ENCODE assay signal across 29 mouse cellular contexts in the genomic region with DNA sequence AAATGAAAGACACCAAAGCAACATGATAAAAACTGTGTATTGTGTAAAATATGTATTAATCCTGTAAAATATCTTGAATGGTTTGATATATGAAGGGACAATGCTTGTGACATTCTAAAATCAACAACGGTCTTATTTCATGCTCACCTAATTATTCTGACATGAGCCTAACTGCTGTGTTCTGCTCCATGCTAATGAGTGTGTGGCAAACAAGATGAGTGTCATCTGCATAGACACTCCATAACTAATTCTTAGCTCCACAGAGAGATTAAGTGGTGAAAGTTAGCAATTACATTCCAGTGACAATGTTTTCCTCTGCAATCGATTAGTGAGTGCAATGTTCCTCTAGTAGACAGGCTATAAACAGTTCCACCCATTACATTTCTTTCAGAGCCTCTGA.
DNase-seq lines count a peak whose midpoint lies in the region; ATAC-seq and TF ChIP-seq lines count a peak whose summit lies in the region.
"Had no signal": no experiment of that assay in that cellular context is flagged by ENCODE, and none has a peak within 500 bp of the region (broad histone marks: within the 10 kb centered on the region; RNA-seq: fewer than 3 reads in every experiment).

No protein-coding gene starts in this region.

- no peak for TF ChIP-seq EP300 in lung, postnatal 0 days (IDR thresholded peaks at IDR 0.05)

- DNase-seq in lung, embryonic 14.5 days: peak; percentile 58
- no peak for DNase-seq in lung, postnatal 0 days (ENCODE audit: low spot score)
- DNase-seq in lung, adult 18-20 months: no peak
- peak; percentile 33 for DNase-seq in retina, postnatal 1 day
- DNase-seq in layer of hippocampus, adult 18-20 months (ENCODE audit: low spot score in 2 of 2): no peak
- DNase-seq: adrenal gland, adult 8-10 months; adrenal gland, postnatal 14 days; adrenal gland, postnatal 36 days; B cell, adult 2 months; cerebellum, adult 11 months; cerebellum, adult 18-20 months; cerebellum, adult 8-10 months; cerebellum, adult 9-11 months; cerebellum, postnatal 14 days; cerebellum, postnatal 36 days; embryo, embryonic 11 days had no signal

- no peaks in the 10 kb centered on the region for H3K4me1 ChIP-seq in lung, embryonic 14.5 days (ENCODE audit: insufficient read depth)
- H3K4me1 ChIP-seq in lung, postnatal 0 days (ENCODE audit: insufficient read depth, low read depth, low read length): no peaks in the 10 kb centered on the region
- no peaks in the 10 kb centered on the region for H3K4me1 ChIP-seq in lung, embryonic 16.5 days (replicated peaks; ENCODE audit: control insufficient read depth, insufficient read depth, low read length)
- H3K4me1 ChIP-seq: embryonic facial prominence, embryonic 13.5 days; embryonic facial prominence, embryonic 15.5 days; forebrain, embryonic 10.5 days; forebrain, embryonic 12.5 days had no signal

- peak; percentile 73; the same call in 1 of the 2 replicates for ATAC-seq in lung, embryonic 14.5 days (ENCODE audit: insufficient read depth)
- no peak for ATAC-seq in lung, postnatal 0 days
- ATAC-seq in lung, embryonic 16.5 days (ENCODE audit: low read depth): peak; percentile 41; the same call in 1 of the 2 replicates
- ATAC-seq: activated CD4-positive, CD25-positive, alpha-beta regulatory T cell, adult 4 months; CD4-positive, CD25-positive, alpha-beta regulatory T cell, adult 4 months; forebrain, embryonic 14.5 days; forebrain, embryonic 16.5 days; Patski had no signal

- WGBS in lung, embryonic 14.5 days: 44% methylated on average over 2 of the region's 2 CpGs
- WGBS in lung, postnatal 0 days: 65% methylated on average over 2 of the region's 2 CpGs
- 48% methylated on average over 2 of the region's 2 CpGs for WGBS in lung, embryonic 16.5 days

- no peak overlapping the region for H3K4me3 ChIP-seq in lung, embryonic 14.5 days (ENCODE audit: low read depth, low read length)
- H3K4me3 ChIP-seq in lung, postnatal 0 days (ENCODE audit: low read depth, low read length): no peak overlapping the region
- no peak overlapping the region for H3K4me3 ChIP-seq in lung, embryonic 16.5 days (ENCODE audit: low read length)
- H3K4me3 ChIP-seq: embryonic facial prominence, embryonic 13.5 days; embryonic facial prominence, embryonic 15.5 days; erythroblast, embryonic 14.5 days; forebrain, embryonic 10.5 days; forebrain, embryonic 12.5 days had no signal

- no peak for TF ChIP-seq CTCF in lung, embryonic 14.5 days (IDR thresholded peaks at IDR 0.05; ENCODE audit: low read depth)
- no peak for TF ChIP-seq CTCF in lung, postnatal 0 days (IDR thresholded peaks at IDR 0.05)

- no peaks in the 10 kb centered on the region for H3K27me3 ChIP-seq in lung, embryonic 14.5 days (ENCODE audit: insufficient read depth, low read length)
- no peaks in the 10 kb centered on the region for H3K27me3 ChIP-seq in lung, postnatal 0 days (replicated peaks; ENCODE audit: insufficient read depth, low read length)
- H3K27me3 ChIP-seq in lung, embryonic 16.5 days (ENCODE audit: control insufficient read depth, insufficient read depth, low read depth, low read length): no peaks in the 10 kb centered on the region
- H3K27me3 ChIP-seq: CH12.LX; embryonic facial prominence, embryonic 13.5 days; embryonic facial prominence, embryonic 15.5 days; forebrain, embryonic 12.5 days; Patski had no signal

- no peaks in the 10 kb centered on the region for H3K36me3 ChIP-seq in lung, embryonic 14.5 days (ENCODE audit: insufficient read depth)
- H3K36me3 ChIP-seq in lung, postnatal 0 days (ENCODE audit: insufficient read depth, low read length): no peaks in the 10 kb centered on the region
- H3K36me3 ChIP-seq in lung, embryonic 16.5 days (ENCODE audit: control insufficient read depth, insufficient read depth, low read length): no peaks in the 10 kb centered on the region
- H3K36me3 ChIP-seq: embryonic facial prominence, embryonic 13.5 days; embryonic facial prominence, embryonic 15.5 days; forebrain, embryonic 10.5 days; forebrain, embryonic 12.5 days; G1E had no signal

- H3K9ac ChIP-seq in lung, embryonic 14.5 days: no peak overlapping the region
- no peak overlapping the region for H3K9ac ChIP-seq in lung, postnatal 0 days (replicated peaks; ENCODE audit: low read depth)
- no peak overlapping the region for H3K9ac ChIP-seq in lung, embryonic 16.5 days (ENCODE audit: low read length)
- H3K9ac ChIP-seq: embryonic facial prominence, embryonic 13.5 days; embryonic facial prominence, embryonic 15.5 days; forebrain, embryonic 12.5 days had no signal

- H3K4me2 ChIP-seq in lung, embryonic 14.5 days: no peak overlapping the region
- H3K4me2 ChIP-seq in lung, postnatal 0 days (replicated peaks; ENCODE audit: low read depth, low read length): no peak overlapping the region
- no peak overlapping the region for H3K4me2 ChIP-seq in lung, embryonic 16.5 days (ENCODE audit: low read depth, low read length)
- H3K4me2 ChIP-seq: embryonic facial prominence, embryonic 13.5 days; embryonic facial prominence, embryonic 15.5 days; forebrain, embryonic 12.5 days had no signal

- H3K27ac ChIP-seq in lung, embryonic 14.5 days (ENCODE audit: low read depth): no peak overlapping the region
- H3K27ac ChIP-seq in lung, postnatal 0 days (ENCODE audit: low read length): no peak overlapping the region
- H3K27ac ChIP-seq in lung, embryonic 16.5 days (ENCODE audit: low read length): no peak overlapping the region
- H3K27ac ChIP-seq: embryonic facial prominence, embryonic 13.5 days; embryonic facial prominence, embryonic 15.5 days; forebrain, embryonic 10.5 days; forebrain, embryonic 12.5 days had no signal

- no peaks in the 10 kb centered on the region for H3K9me3 ChIP-seq in lung, embryonic 14.5 days (ENCODE audit: low read depth, low read length)
- H3K9me3 ChIP-seq in lung, postnatal 0 days (ENCODE audit: low read length): no peaks in the 10 kb centered on the region
- H3K9me3 ChIP-seq in lung, embryonic 16.5 days (ENCODE audit: control insufficient read depth, low read length): no peaks in the 10 kb centered on the region
- H3K9me3 ChIP-seq: embryonic facial prominence, embryonic 13.5 days; embryonic facial prominence, embryonic 15.5 days; forebrain, embryonic 10.5 days; forebrain, embryonic 12.5 days; G1E had no signal

Comparison
In these comparisons a context has a peak if more than half of its experiments do, and no peak if none do; other contexts are left out.
1. DNase-seq: peak in lung, embryonic 14.5 days (single experiment) and retina, postnatal 1 day (single experiment); none in lung, postnatal 0 days (single experiment), lung, adult 18-20 months (0 of 2) and layer of hippocampus, adult 18-20 months (0 of 2).